Mouse (Mus musculus) heart, postnatal 14 days (tissue): ENCODE measurements around the gene Cs. TPM values are rescaled to one million over a fixed set of nuclear protein-coding genes. Genes with fewer than 3 reads are reported as not detected.
"Not testable (repeated sequence)": the region's sequence is repeated elsewhere in the genome, so short reads cannot be mapped to it uniquely, and the experiment has no call there.

Source experiments
- DNase-seq, 2 experiments: peaks; one replicate each; pipeline ENCODE4 v3.0.0; 2021 to 2022
- intact Hi-C: fragments of 180-260 bp; cut with DNase I; formaldehyde crosslinking; loops from one replicate; pipeline ENCODE4 v1.15.1; 2025
- long read RNA-seq, 2 experiments: library from polyadenylated mRNA; stranded (forward); transcript quantifications; one replicate each; pipeline ENCODE4 v2.0.0; 2021
- total RNA-seq, 2 experiments: library from RNA; stranded (reverse); gene quantifications; 2 replicates each; pipeline ENCODE4 v1.2.3; 2021

Gene Cs
- total RNA-seq: 1,000 to 10,000 TPM; 1,195 to 1,221 TPM
- long read RNA-seq, experiment 1, transcript Cs-201 (11 exons, 2,926 nt): major isoform, 1,390 of 1,577 reads
- long read RNA-seq, experiment 1, partial matches to known transcripts: 179 of 1,577 reads
- long read RNA-seq, experiment 1, other reads (novel, unspliced or antisense): 8 of 1,577 reads
- long read RNA-seq, experiment 2, transcript Cs-201 (11 exons, 2,926 nt): major isoform, 1,354 of 1,496 reads
- long read RNA-seq, experiment 2, partial matches to known transcripts: 126 of 1,496 reads
- long read RNA-seq, experiment 2, other reads (novel, unspliced or antisense): 15 of 1,496 reads

DNA sequence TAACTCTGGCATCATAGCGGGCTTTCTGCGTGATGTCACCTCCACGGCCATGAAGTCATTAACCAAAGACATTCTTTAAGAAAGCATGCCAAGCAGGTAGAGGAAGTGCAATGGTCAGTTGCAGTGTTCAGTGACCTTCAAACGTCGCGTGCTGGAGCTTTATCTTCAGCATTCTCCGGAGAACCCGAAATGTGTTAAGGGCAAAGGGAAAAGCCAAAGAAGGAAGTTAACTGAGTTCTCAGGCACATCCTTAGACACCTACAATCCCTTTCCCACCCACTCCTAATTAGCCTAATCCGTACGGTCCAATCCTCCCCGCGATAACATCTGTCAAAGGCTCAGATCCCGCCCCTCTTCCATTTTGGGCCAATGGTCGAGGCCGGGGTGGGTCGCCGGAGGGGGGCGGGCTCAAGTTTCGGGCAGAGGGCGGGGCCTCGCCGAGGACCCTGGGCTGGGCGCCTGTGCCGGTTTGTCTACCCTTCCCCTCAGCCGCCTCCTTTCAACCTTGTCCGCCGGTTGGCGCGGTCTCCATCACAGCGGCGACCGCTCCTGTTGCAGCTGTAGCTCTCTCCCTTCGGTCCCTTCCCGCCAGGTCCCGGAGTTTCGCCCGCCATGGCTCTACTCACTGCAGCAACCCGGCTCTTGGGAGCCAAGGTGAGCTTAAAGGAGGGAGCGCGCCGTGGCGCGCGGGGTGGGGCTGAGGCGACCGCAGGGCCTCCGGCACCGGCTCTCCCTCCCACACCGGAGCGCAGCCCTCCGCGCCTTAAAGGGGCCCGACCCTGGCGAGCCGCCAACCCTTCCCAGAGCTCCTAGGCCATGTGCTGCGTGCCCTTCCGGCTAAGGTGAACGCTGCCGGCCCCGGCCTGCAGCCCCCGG, at the start of gene Cs:
TSS of gene Cs (plus strand) at position 429 of the 876 bp plus-strand sequence.
- peak; percentile 97 to 98 for DNase-seq
- intact Hi-C loops: no loop called here

DNA sequence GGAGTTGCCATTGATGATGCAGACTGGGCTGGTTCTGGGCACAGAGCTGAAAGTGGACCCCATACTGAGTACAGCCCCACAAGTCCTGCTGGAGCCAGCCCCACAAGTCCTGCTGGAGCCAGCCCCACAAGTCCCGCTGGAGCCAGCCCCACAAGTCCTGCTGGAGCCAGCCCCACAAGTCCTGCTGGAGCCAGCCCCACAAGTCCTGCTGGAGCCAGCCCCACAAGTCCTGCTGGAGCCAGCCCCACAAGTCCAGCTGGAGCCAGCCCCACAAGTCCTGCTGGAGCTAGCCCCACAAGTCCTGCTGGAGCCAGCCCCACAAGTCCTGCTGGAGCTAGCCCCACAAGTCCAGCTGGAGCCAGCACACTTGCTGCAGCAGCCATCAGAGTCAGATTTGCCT, 46.9 kb upstream of the Cs start:
- intact Hi-C loops: not testable (repeated sequence)
- DNase-seq: peak; percentile 46 to 55

DNA sequence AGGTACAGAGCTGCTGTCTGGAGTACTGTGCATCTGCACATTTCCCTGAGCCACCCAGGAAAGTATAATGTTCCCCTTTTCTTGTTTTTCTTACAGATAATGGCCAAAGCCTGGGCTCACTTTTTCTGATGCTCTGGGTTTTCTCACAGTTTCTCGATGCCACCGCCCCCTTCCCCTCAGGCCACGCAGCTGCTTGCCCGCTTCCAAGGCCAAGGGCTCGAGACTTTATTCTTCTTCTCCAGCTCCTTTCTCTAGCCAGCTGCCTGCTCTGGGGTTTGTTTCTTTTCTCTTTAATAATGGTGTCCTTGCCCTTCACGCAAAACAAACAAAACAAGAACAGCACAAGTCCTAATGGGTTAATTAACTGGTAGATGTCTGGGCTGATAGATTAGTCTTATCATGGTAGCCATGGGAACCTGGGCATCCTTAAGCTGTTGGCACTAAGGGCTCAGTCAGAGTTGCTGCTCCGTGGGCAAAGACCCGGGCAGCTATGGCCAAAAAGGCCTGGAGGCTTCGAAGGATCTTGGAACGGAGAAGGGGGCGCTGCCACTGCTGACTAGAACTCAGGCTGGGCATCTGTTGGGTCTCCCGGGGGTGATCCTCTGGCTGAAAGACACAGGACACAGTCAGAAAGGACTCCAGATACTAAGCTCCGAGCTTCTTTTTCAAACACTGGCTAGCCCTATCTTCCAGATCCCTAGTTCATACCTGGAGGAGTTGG, 41.0 kb upstream of the Cs start:
- DNase-seq: no peak
- intact Hi-C loops: no loop called here

DNA sequence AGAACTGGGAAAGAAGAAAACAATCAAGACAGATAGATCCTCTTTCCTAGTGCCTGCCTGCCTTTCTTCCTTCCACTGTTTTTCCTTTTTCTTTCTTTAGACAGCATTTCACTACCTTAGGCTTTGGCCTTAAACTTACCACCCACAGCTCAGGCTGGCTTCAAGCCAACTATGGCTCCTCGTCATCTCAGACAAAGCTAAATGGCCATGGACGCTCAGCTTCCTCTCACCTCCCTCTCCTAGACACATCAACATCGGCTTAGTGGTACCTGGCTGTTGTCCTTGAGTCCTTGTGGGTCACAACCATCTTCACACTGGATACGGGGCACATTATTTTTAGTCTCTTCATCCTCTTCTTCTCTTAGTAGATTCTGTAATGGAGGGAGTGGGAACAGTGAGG, 40.3 kb upstream of the Cs start:
- intact Hi-C loops: no loop called here
- DNase-seq: peak in 1 of 2 experiments; percentile 31

DNA sequence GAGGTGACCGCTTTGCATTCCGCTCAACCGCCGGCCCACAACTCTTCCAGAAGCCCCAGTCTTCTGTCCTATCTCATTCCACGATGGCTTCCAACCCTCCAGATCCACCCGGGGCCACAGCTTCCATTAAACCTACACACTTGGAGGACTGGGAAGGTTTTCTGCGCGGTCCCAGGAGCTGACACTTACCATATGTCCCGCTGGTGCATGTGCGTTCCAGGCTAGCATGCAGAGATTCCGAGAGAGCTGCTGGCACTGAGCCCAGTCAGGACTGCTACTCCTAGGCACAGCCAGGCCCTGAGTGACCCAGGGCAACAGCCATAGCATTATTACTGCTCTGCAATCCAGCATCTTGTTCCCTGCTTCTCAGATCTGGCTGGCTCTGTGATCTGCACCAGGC, 39.9 kb upstream of the Cs start:
- intact Hi-C loops: no loop called here
- peak; percentile 55 to 60 for DNase-seq

DNA sequence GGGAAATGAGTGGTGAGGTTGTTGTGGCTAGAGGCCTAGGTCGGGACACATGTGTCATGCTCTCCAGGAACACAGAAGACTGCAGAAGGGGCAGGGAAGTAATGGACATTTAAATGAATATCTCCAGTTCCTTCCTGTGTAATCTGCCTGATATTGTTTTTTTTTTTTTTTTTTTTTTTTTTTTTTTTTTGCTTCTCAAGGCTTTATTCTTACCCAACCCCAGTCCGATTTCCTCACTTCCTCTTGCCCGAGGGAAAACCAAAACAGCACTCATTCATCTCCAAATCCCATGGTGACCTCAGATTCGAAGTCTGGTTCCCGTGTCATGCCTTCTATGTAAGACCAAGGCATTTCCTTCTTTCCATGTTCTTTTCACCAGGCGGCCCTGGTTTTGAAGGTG, 39.3 kb upstream of the Cs start:
- DNase-seq: no peak
- intact Hi-C loops: no loop called here

DNA sequence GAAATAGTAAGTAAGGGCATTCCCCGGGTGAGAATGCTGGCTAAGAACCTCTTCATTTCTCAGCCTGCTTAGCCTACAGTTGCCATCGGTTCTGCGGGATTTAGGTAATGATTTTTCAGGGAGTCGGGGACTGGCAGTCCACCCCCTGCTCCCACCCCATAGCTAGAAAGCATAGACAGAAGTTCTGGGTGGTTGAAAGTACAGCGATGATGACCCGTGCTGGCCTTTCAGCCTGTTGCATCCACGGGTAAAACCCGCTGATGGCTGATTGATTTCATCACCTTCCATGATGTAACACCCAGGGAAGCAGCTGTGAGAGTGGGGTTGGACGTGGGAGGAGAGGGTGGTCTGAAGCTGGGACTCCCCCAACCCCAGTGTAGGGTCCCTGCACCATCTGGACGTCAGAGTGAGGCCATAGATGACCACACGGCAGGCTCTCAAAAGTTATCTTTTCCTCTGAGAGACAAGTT, 38.8 kb upstream of the Cs start, which contains the start of gene Il23a:
TSS of gene Il23a (minus strand) at position 51 of the 470 bp plus-strand sequence.
- intact Hi-C loops: no loop called here
- DNase-seq: no peak

DNA sequence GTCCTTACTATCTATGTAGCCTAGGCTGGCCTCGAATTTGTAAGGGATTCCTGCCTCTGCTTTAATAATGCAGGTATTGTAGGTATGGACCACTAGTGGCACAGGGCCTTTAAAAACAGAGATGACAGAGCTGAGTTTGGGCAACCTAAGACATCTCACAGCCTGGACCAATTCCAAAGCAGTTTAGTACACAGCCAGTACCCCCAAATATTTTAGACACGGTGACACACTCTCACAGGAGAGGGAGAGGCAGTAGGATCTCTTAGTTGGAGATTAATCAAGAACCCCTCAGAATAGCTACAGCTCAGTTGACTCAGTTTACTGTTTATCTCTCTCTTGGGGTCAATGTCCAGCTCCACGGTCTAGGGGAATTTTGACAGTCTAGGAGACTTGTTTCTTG, 35.2 kb upstream of the Cs start:
- DNase-seq: no peak
- intact Hi-C loops: loop anchor here (5.0 kb wide), 1 partner anchor 205 kb away; no protein-coding TSS in a partner anchor

DNA sequence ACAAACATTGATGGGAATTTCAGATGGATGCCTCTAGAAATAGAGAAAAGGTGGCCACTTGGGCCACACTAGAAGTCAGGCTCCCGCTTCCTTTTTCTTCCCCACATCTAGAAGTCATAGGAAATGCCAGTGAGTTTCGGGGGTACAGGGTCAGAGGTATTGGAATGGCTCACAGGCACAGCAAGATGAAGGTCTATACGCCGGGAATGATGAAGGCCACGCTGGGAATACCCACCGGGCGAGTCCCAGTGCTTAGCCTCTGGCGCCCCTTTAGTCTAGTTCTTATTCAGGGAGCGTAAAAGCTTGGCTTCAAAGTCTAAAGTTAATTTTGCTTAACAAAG, 34.8 kb upstream of the Cs start:
- no peak for DNase-seq
- intact Hi-C loops: loop anchor here (5.0 kb wide), 1 partner anchor 205 kb away; no protein-coding TSS in a partner anchor

DNA sequence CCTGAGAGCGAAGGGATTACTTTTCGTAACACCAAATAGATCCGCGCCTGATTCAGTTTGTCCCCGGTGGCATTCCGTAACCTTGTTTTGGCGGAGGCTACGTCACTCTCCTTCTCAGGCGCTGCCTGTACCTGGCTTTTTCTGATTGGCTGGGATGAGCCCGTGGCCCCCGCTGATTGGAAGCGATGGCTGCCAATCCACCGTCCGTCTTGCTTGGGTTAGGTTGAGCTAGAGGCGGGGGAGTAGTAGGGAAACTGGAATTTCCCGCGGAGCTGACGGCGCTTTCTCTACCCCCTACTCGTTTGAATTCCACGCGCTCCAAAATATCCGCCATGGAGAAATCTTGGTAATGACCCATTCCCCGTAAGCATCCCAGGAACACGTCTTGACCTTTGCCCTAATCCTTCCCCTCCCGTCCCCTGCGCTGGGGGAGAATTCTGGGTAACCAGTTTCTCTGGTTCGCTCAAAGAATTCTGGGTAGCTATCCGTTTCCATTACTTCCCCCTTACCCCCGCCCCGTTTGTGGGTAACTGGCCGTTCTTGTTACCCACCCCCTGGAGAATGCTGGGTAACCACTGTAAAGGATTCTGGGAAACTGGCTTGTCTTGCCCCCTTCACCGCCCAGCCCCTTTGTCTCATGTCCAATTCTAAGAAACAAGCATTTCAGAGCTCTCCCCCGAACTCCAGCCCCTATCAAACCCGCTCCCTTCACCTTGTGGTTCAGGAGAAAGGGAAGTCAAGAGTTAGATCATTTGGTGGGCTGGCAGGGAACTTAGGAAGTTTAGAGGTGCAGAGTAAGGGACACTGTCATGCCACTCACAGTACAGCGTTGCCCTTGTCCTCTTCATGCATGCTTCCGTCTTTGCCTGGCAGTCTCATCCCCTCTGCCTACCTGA, 34.2 kb upstream of the Cs start, which contains the start of gene Pan2:
TSS of gene Pan2 (plus strand) at position 210 of the 896 bp plus-strand sequence.
- DNase-seq: peak; percentile 99
- intact Hi-C loops: loop anchor here (5.0 kb wide), 1 partner anchor 206 kb away; no protein-coding TSS in a partner anchor

DNA sequence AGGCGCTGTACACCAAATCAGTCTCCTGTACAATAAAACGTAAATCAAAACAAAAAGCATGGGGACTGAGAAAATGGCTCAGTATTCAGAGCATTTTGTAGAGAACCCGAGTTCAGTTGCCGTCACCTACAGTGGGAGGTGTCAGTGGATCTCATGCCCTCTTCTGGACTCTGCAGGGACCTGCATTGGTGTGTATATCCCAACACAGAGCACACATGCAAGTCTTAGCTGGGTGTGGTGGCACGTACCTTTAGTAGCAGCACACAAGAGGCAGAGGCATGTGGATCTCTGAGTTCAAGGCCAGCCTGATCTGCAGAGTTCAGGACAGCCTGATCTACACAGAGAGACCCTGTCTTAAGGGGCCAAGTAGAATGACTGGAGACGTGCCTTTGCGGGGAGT, 27.9 kb upstream of the Cs start:
- no peak for DNase-seq
- intact Hi-C loops: no loop called here

DNA sequence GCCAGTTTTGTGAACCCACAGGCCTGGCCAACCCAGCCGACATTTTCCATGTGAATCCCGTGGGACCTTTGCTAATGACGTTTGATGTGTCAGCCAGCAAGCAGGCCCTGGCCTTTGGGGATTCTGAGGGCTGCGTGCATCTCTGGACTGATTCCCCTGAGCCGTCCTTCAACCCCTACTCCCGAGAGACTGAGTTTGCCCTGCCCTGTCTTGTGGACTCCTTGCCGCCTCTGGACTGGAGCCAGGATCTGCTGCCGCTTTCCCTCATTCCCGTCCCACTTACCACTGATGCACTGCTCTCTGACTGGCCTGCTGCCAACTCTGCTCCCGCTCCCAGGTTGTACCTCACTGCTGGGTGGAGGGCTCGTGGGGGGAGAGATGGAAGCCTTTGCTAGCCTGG, 27.4 kb upstream of the Cs start:
- intact Hi-C loops: no loop called here
- peak; percentile 25 to 46 for DNase-seq

DNA sequence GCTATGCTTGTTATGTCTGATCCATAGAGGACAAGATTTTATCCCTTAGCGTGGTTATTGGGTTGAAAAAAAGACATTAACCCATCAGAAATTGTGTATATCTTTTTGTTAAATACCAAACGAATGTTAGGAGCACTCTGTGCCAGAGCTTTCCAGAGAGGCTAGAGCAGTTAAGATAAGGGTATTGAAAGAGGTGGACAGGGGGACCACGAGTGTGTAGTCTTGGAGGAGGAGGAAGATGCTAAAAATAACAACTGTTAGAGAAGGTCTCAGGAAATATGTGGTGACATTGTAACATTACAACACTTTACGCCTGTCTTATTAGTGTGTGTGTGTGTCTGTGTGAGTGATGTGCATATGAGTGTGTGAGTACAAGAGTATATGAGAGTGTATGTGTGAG, 26.6 kb upstream of the Cs start:
- intact Hi-C loops: no loop called here
- no peak for DNase-seq

DNA sequence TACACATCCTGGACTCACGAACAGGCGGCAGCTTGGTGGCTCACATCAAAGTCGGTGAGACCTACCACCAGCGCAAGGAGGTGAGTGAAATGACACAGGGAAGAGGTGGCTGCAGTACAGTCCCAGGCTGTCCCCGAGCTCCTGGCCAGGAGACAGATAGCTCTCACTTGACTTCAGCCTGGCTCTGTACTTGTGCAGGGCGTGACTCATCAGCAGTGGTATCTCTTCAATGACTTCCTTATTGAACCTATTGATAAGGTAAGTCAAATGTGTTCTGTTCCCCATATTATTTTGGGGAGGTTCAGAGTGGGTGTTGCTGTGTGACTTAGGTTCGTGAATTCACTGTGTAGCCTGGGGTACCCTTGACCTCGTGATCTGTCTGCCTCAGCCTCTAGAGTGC, 22.0 kb upstream of the Cs start:
- intact Hi-C loops: no loop called here
- no peak for DNase-seq

DNA sequence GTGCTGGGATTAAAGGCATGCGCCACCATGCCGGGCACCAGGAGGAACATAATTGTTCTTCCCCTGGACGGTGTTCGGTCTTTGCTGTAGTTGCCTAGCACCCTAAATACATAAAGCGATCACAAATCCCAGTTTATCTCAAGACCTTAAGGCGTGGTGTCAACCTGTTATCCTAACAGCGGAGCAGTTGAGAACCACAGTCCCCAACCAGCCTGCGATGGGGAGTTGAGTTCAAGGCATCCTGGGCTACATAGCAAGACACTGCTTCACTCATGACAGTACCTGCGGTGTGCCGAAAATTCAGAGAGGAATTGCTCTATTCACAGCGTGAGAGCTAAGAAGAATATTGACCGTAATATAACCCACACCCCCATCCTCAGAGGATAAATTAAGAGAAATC, 15.9 kb upstream of the Cs start:
- intact Hi-C loops: no loop called here
- no peak for DNase-seq

DNA sequence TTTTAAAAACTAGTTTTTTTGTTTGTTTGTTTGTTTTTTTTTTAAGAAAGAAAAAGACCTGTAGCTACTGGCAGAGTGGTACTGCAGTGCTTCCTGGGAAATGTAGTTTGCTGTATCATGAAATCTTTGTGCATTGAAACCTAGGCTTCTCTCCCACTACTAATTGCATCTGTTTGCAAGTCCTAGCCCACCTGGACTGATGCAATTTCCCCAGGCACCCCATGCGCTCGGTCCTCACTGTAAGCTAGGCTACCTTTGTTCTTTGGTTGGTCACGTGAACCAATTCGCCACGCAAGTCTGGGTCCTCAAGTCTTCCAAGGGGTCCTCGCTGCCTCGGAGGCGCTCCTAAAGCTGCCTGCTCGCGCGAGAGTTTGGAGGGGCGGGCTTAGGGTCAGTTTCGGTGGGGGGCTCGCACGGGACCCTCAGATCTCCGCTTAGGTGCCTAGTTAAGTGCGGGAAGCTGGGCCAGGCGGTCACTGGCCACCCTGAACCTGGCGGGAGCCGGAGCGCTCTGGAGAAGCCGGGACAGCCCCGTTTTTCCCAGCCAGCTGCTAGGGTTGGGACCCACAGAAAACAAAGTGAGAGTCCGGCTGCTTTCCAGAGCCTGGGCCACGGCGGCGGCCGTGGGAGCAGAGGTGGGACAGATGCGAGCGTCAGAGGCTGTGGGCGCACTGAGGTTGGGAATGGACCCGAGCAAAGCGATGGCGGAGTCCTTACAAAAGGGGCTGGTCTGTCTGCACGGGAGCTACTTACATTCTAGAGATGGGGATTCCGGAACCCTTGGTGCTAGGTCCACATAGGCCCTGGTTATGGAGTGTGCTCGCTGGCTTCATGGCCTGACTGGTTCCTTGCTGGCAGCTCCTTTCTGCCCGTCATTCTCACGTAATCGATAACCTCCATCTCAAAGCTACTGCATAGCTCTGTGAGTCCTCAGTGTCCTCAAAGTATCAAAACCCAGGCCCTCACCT, 15.1 kb upstream of the Cs start, which contains the start of gene Cnpy2:
TSS of gene Cnpy2 (plus strand) at position 319 of the 968 bp plus-strand sequence.
- peak; percentile 80 to 89 for DNase-seq
- intact Hi-C loops: no loop called here

DNA sequence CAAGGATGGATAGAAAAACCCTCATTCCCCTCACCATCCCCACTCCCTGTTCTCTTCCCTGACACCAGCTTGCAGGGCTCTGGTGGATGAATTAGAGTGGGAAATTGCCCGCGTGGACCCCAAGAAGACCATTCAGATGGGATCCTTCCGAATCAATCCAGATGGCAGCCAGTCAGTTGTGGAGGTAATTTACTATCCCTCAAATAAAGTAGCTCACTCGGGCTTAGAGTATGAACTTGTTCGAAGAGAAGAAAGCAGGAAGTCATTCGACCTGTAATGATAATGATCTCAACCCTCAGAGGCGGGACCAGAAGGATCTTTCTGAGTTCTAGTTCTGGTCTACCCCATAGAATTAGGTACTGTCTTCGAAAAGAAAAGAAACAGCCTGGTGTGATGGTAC, 14.0 kb upstream of the Cs start:
- DNase-seq: no peak

DNA sequence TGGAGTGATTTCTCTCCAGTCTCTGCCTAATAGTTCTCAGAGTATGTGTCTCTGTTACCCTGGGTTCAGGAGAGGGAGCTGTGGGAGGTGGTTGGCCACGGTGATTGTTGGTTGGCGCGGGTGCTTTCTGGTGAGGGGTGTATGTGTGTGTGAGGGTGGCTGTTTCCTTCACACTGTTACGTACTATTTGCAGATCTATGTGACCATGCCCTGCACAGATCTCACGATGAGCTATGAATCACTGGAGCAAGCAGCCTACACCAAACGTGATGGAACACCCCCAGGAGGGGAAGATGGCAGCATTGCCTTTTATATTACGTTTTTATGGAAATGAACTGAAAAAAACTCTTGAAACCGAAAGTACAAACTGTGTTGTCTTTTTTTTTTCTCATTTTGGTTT, 10.7 kb upstream of the Cs start:
- no peak for DNase-seq
- intact Hi-C loops: no loop called here

More for the DNA sequence above, 14.0 kb upstream of the Cs start:
- intact Hi-C loops: no loop called here

DNA sequence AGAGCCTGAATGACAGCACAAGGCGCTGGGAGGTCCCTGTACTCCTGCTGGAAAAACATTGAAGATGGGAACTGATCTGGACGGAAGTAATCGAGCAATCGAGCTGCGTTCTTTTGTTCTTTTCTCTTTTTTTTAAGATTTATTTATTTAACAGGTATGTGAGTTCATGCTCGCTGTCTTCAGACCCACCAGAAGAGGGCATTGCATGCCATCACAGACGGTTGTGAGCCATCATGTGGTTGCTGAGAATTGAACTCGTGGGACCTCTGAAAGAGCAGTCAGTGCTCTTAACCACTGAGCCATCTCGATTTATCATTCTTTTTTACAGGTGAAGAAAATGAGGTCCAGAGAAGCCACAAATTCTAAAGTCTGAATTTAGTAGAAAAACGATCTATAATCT, 9.9 kb upstream of the Cs start:
- intact Hi-C loops: no loop called here
- DNase-seq: no peak
